Mouse (Mus musculus): ENCODE data around the gene Tet3.

Gene Tet3
- long read RNA-seq, experiment 1, partial matches to known transcripts = 0 of 2 reads
- long read RNA-seq, experiment 1, other reads (novel, unspliced or antisense) = 2 of 2 reads
- long read RNA-seq, experiment 2, full-length matches to known transcripts = 2 of 8 reads
- long read RNA-seq, experiment 2, partial matches to known transcripts = 1 of 8 reads
- long read RNA-seq, experiment 2, other reads (novel, unspliced or antisense) = 5 of 8 reads

DNA sequence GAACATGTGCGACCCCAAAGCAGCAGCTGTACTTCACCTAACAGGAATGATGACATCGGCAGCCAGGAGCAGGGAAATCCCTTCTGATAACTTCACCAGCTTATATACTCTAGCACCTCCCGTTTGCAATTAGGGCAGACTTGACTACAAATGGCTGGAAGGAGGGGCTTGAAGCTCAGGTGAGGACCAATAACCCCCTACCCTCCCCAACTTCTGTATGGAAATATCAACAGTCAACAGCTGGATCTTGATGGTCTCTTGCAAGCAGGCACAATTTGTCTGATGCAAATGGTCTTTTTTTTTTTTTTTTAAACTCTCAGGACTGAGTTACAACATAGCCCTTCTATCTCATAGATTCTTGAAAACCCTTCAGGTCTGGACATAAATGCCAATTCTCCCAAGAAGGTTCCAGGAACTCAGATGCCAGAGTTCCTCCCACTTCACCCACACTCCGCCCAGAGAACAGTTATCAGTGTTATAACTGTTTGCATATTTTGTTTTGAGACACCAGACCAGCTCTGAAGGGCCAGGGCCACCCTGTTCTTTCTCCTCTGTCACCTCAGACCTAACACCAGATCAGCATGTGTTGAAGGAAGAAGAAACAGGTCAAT is at the start of gene Tet3:
Tet3 (minus strand) TSS at position 51 of the 611 bp plus-strand sequence.
- intact Hi-C loops (cut with DNase I) = no loop called here

DNA sequence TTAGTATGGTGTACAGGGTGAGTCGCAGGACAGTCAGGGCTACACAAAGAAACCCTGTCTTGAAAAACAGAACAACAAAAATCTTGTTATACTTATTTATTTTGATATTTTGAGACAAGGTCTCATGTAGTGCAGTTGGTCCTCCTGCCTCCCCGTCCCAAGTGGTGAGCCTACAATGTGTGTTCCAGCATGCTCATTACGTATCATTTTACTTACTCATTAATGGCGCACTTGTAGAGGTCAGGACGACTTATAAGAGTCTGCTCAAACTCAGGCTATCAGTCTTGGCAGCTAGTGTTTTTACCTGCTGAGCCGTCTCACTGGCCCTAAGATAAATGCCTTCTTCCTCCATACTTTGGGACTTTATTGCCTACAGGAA is 48.3 kb upstream of the Tet3 start:
- intact Hi-C loops (cut with DNase I) = loop anchor here (2.0 kb wide), 1 partner anchor 50 kb away; no protein-coding TSS in a partner anchor

DNA sequence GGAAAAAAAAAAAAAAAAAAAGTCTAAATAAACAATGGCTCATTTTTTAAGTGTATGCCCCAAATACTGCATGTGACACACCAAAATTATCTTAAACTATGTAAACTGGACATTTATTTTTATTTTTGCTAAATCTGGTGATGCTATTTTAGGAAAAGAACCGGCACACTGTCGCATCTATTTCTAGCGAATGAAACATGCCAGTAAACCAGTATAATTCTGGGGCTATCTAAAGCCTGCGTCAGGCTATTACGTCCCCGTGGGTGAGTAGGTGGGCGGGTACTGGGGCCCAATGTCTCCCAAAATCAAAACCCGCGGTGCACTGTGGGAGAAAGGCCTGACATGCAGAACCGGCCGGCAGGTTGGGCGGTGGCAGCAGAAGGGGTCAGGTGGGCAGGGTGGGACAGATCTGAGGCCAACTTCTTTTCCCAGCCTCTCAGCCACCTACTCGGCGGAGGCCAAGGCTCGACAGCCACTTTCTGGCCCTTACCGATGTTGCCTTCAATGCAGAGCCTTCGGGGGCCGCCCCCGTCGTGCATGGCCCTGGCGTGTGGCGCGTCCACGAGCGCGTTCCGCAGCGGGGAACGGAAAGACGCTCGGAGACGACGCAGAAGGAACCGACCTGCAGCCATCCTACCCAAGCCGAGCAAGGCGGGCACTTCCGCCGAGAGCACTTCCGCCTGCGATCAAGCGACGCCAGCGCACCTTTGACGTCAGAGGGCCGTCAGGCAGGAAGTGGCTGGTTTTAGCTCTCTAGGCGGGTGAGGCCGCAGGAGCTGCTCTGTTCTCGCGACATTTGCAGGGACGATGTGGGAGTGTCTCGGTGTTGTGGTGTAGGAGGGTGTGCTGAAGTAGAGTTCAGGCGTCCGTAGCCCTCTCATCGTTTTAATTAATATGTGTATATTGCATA is 47.6 kb upstream of the Tet3 start, which contains the start of gene Dguok:
Dguok (minus strand) TSS at position 712 of the 910 bp plus-strand sequence.
- intact Hi-C loops (cut with DNase I) = loop anchor here (2.0 kb wide), 1 partner anchor 50 kb away; no protein-coding TSS in a partner anchor

DNA sequence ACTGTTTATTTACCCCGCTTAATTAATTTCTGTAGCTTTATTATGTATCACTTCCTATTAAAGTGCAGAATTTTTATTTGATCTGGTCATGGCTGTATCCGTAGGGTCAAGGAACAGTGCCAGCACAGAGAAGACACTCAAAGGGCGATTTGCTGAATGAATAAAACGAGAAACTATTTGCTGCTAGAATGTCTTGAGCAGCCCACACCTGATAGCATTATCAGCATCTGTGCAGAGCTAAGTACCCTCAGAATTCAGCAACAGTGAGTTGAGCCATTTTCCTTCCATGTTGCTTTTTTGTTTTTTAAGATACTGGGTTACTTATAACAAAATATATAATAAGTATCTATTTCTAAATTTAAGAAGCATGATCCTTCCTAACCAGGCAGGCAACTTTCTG is 46.7 kb upstream of the Tet3 start:
- intact Hi-C loops (cut with DNase I) = no loop called here

DNA sequence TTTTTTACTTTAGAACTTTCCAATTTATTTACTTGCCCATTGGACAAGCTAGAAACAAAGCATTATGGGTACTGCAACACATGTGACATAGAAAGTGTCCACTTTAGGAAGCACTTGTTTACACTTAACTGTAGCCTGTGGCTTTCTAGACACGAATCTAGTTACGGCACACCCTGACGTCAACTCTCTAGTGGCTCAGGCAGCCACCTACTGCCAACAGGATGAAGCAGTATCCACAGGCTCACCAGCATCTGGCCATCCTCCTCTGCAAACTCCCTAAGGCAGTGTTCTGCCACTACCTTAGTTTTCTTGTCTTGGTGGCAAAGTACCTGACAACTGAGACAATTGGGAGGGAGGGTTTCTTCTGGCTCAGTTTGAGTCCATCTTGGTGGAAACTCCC is 44.5 kb upstream of the Tet3 start:
- intact Hi-C loops (cut with DNase I) = no loop called here

DNA sequence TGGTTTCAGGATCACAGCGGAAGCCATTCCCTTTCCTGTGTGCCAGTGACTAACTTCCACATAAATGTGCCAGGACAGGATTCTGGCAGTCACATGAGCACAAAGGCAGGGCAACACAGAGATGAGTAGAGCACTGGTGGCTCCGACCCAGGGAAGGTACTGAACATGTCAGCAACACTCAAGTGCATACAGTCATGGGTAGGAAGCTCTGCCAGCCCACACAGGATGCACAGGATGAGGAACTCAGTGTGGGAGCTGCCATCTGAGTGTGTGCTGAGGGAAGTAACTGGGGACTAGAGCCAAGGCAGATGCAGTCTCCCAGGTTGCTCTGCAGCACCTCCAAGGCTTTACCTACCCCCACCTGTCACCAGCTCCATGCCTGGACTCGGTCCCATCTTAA is 43.8 kb upstream of the Tet3 start:
- intact Hi-C loops (cut with DNase I) = no loop called here

DNA sequence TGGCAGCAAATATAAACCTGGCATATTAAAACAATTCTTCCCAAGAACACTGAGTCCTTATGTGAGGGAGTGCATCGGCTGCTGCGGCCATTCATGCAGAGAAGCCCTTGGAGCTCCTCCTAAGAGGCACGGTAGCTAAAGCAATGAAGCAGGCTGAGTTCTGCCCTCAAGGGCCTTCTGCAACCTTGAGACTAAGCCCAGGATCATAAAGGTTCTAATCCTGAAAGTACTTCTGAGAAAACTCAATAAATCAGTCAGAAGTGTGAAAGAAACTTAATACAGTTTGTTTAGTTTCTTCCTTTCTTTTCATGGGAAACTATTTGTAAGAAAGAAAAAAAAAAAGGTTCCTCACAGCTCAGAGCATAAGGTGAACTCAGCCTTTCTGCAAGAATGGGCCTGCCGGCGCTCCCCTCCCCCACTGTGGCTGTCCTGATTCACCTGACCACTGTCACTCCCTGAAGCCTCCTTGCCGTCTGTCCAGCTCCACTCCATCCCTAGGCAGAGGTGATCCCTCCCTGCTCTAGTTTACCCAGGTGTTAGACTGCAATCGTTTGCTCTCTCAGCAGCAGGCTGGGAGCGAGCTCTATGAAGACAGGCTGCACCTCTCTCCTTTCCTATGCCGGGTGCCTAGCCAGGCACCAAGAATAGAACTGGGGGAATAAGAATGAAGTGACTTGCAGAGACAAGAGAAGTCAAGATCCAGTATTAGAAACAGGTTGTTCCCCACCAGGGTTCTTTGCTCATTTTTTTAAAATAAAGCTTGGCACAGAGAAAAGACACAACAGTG is 42.8 kb upstream of the Tet3 start:
- intact Hi-C loops (cut with DNase I) = no loop called here

DNA sequence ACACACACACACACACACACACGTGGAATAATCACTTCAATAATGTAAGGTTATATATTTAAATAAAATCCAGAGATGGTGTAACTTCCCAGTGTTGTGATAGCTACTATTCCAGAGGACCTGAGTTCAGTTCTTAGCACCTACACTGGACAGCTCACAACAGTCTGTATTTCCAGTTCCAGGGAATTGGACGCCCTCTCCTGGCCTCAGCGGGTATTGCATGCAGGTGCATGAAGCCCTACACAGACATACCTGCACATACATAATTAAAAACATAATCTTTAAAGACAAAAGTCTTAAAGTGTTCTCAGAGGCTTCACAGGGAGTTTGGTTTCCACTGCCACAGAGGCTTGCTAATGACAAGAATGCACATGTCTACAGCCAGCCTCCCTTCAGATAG is 41.6 kb upstream of the Tet3 start:
- intact Hi-C loops (cut with DNase I) = no loop called here

DNA sequence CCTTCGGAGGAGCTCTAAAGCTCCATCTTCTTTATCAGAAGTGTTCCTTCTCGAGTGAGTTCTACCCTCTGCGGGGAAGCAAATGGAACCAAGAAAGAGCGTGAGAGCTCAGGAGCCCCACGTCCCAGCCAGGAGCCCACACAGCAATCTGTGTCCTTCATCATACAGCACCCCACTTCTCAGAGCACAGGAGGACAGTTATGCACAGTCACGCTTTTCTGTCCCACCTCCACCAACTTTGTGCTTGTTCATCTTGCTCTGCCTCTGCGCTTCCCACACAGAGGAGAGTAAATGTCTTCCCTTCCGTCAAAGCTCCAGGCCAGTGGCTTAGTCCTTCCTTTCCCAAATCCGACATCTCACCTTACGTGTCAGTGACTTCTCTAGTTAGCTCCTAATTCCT is 40.2 kb upstream of the Tet3 start:
- intact Hi-C loops (cut with DNase I) = no loop called here

DNA sequence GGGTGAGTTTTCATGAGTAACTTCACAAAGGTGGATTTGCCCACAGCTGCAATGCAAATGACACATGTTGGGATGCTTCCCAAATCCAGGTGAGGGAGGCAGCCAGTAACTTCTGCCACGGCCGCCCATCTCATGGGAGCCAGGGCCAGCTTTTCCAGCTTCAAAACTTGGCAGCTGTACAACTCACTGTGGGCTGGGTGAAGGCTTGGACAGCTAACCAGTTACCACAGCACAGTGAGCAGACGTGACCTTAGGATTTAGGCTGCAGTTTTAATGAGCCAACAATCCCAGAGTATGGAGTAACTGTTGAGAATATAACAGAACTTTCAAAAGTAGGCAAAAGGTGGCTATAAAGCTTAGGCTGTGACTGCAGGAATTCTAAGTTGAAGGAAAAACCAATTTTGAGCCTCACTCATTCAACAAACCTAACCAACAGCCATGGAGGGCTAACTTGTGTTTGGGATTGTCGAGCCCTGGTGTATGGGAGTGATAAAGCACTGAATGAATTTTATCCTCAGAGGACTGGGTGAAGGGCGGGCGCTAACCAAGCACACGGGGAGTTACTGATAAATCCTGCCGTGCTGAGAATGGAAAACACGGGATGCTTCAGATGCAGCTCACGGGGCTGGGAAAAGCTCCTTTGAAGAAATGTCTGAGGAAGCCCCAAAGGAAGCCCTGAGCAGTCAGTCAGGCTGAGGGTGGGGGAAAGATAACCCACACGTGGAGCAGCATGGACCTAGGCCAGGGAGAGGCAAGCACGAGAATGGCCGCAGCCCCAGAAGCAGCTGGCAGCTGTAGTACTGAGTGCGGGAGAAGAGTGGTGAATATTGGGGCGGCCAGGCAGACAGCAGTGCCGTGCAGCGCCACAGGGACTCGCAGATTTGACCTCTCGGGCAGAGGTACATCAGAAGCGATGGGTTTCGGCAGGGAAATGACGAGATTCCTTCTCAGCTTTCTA is 38.1 kb upstream of the Tet3 start:
- intact Hi-C loops (cut with DNase I) = no loop called here

DNA sequence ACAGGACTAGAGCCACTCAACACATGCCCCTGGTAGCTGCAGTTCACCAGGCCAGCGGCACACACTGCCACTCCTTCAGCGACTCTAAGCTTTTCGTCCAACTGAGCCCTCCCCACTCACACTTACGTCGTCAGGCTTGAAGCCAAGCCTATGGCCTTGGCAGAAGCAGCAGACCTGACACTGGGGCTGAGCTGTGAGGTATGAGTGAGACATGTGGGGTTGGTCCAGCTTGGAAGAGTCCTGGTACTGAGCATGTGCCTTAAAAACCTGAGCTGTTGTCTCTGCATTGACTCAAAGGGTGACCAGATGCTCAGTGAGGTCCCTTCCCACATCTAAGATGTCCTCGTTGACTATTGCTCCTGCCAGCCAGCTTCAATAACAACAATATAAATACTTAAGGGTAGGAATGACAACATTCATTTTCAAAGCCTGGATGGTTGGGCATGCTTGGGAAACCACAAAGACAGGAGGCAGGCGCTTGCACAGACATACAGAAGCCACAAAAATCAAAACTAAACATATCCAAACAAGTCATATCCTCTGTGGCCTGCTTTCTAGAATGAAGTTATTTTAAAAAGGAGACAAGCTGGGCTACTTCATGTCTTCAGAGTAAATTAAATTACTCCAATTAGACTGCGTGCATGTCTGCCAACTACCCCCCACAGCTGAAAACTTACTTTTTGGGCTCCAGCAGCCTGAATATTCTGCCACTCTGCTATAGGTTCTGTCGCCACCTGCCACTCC is 37.3 kb upstream of the Tet3 start:
- intact Hi-C loops (cut with DNase I) = no loop called here

DNA sequence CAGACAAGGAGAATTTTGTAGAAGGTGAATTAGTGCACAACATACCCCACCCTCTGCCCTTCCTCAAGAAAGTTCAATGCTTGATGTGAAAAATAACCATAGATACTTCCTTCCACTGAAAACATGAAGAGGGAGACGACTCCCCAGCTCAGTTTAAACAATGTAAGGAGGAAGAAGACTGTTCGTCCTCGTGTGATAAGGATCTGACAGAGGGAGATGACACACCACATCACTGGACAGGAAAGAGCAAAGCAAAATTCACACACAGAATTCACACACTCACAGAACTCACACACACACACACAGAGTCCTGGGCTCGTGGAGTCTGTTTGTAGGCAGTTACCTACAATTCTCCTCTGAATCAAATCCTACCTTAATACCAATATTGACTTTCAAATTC is 31.7 kb upstream of the Tet3 start:
- intact Hi-C loops (cut with DNase I) = no loop called here

DNA sequence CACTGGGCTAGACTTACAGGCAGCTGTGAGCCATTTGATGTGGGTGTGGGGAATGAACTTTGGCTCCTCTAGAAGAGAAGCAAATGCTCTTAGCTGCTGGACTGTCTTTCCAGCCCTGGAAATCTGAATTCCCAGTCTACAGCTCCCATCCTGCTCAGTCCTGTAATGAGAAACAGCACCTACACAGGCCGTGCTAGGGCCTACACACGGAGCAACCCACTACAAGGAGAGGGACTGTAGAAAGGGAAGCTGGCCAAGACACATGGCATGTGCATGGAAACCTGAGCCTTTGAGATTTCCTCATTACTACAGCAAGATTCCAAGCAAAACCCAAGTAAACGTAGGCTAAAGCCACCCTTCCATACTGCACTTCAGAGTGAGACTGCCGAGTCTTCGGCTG is 29.3 kb upstream of the Tet3 start:
- intact Hi-C loops (cut with DNase I) = no loop called here

DNA sequence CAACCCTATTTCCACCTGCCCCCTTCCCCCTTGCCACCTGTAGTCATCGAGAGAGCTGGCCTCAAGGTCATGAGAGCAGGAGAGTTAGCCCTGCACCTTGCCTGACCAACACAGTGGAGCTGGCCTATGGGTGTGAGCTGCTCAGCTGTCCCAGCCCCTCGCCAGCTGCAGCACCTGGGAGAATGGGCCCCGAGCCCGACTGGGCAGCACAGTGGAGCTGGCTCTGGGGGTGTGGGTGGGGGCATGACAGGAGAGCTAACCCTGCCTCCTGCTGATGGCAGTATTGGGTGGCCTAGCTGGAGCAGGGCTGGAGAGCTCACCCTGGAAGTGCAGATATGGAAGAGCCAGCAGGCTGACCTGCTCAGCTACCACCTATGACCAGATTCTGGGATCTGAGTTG is 28.4 kb upstream of the Tet3 start:
- intact Hi-C loops (cut with DNase I) = no loop called here

DNA sequence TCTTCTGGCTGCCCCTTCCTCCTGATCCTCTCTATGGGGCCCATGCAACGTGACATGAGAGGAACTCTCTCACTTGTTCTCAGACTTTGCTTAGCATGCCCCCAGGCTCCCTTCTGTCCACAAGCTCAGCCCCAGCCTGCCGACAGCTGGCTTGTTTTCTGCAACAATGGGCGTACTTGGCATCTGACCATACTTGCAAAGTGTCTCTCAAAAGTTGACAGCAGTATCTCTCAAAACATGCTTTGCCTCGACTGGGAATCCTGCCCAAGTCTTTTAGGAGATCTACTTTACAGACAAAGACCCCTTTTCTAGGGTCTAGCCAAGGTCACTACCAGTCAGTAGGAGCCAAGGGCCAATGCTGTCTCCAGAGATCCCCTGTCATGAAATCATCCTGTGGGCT is 27.0 kb upstream of the Tet3 start:
- intact Hi-C loops (cut with DNase I) = no loop called here

DNA sequence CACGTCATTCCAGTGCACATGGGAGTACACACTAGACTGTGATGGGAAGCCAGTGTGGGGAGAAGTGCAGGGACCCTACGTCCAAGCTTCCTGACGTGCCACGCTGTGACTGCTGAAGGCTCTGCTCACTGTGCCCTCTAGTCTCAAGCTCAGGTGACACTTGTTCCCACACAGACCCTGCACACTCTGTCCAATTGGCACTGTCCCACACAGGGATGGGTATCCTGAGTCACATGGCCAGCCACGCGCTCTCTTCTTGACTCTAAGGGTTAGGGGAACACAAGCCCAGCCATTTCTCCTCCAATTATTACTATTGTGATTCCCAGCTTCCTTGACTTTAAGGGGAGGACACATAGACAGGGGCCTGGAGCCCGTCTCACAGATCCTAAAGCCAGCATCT is 24.9 kb upstream of the Tet3 start:
- intact Hi-C loops (cut with DNase I) = no loop called here

DNA sequence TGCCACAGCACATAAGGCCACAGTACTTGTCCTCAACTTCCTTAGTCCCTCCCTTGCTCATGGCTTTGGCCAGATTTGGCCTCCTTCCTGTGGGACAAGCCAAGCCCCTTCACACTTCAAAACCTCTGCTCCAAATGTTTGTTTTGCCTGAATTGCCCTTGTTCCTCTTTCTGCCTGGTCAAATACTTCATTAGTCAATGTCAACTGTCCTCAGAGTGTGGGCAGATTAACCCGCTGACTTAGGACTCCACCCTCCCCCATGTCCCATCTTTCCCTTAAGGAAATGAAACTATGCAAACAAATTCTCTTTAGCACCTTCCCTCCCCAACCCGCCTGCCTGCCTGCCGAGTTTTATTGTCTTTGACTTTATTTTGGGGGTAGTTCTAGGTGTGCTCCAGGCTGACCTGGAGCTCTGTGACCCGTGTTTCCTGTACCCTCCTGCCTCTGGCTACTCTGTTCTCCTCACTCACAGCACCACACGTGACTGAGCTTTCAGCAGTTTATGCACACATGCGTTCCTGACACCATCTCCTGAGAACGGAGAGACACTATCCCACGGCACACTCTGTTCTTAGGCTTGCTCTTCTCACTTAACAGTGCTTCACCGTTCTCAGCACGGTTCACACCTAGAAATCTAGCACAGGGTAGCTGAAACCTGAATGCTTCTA is 23.7 kb upstream of the Tet3 start:
- intact Hi-C loops (cut with DNase I) = no loop called here

DNA sequence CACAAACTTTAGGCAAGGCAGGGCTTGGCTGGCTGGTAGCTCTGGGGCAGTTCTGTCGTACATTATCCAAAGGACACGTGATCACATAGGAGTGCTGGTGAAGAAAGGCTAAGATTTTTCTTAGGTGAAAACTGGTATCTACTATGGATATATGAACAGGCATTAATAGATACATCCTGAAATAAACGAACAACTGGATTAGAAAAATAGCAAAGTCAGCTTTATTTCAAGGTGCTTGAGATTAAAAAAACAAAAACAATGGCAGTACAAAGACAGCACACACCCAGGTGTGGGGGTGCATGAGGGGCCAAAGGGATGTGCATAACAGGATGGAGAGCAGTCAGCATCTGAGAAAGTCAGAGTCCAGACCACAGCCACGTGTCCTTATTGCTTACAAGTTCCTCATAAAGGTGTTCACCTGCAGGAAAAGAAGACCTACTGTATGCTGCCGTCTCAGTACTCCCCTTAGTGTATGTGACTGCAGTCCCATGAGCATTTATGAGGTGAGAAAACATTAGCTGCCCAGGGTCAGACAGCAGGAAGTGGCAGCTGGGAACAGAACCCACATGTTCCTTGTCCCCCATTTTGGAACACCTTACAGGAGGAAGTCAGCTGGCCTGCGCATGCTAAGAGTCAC is 21.3 kb upstream of the Tet3 start:
- intact Hi-C loops (cut with DNase I) = no loop called here

DNA sequence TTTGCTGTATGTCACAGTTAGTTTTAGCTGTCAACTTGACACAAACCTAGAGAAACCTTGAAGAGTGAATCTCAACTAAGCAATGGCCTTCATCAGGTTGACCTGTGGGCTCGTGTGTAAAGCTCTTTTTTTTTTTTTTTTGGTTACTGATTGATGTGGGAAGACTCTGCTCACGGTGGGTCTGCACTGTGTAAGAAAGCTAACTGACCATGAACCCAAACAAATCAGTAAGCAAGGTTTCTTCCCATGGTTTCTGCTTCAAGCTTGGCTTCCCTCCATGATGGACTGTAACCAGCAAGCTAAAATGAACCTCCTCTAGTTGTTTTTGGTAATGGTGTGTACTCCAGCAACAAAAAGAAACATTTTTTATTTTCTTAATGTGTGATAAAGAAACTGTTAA is 20.3 kb upstream of the Tet3 start:
- intact Hi-C loops (cut with DNase I) = no loop called here
